Mouse (Mus musculus): ENCODE measurements around the gene Tmem273. TPM values are rescaled to one million over a fixed set of nuclear protein-coding genes. Genes with fewer than 3 reads are reported as not detected.

Gene Tmem273
- total RNA-seq, 2 experiments from 2014 or later, result 0.57 to 0.71 TPM

- DNase-seq (ENCODE audit: low spot score in 2 of 2), result no peak
These were observed 73.3 kb downstream of the Tmem273 start for GRCm38 (mm10) chr14:32858941-32859510.

GRCm38 (mm10) chr14:32859831-32860569 lies 74.2 kb downstream of the Tmem273 start:
- DNase-seq (ENCODE audit: low spot score in 2 of 2), result no peak

DNA sequence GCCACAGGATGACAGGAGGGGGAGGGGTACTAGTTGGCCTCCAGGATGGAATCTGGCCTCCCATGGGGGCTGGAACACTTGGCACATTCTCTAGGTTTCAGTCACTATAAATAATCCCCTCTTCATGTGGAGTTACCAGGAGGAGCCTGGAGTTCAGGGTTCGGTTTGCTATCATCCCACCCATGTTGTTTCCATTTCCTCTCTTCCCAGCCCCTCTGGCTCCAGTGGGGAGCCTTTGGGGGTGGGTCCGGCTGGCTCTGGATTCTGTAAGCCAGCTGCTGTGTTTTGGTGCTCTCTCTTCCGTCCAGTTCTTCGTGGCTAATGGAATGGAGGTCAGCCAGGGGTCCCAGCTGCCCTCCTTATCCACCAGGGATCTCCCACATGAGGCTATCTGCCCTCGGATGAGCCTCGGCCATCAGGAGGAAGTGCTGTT lies 75.4 kb downstream of the Tmem273 start:
- no peak for DNase-seq (ENCODE audit: low spot score in 2 of 2)

DNA sequence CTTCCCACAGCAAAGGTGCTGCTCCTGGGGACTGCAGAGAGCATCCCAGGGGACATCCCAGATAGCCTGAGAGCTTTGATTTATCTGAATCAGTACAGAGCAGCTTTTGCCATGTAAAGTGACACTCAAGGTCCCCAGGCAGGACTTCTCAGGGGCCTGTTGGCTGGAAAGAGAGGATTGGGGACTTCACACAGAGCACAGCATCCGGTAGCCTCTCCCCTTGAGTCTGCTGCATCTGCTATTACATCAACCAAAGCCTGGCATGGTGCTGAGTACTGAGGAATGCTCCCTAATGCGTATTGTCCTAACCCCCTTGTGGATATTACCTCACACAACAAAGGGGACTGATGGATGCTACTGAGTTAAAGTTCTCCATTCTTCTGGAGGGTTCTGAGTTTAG lies 75.9 kb downstream of the Tmem273 start:
- no peak for DNase-seq (ENCODE audit: low spot score in 2 of 2)

GRCm38 (mm10) chr14:32865331-32865730 lies 79.6 kb downstream of the Tmem273 start:
- no peak for DNase-seq (ENCODE audit: low spot score in 2 of 2)

Other genes with a start within 250 kb of the Tmem273 start
- under 1 TPM; 0.18 to 0.35 TPM for gene Prrxl1, start 186.6 kb upstream of the Tmem273 start, total RNA-seq (2021)
- gene 3425401B19Rik, start 100.7 kb upstream of the Tmem273 start, total RNA-seq (2021), result under 1 TPM in 1 of 2 experiments, not detected in 1; 0.08 TPM
- gene Fam170b, start 48.0 kb downstream of the Tmem273 start, total RNA-seq (2021), result not detected
- 1 to 10 TPM; 3.6 to 4.3 TPM for gene Vstm4, start 70.8 kb downstream of the Tmem273 start, total RNA-seq (2021)
- under 1 TPM; 0.42 to 0.43 TPM for gene Lrrc18, start 205.4 kb downstream of the Tmem273 start, total RNA-seq (2021)